Mouse (Mus musculus): ENCODE measurements around the gene Tardbp. TPM values are rescaled to one million over a fixed set of nuclear protein-coding genes. Genes with fewer than 3 reads are reported as not detected.

The Tardbp gene
- polyA plus RNA-seq, 1 experiment = 109 TPM

GRCm38 (mm10) chr4:148649309-148649708 is 22.5 kb upstream of the Tardbp start:
- no peaks in the 10 kb centered on the region for H3K36me3 ChIP-seq (ENCODE audit: control insufficient read depth, insufficient read depth)
- H3K27me3 ChIP-seq (ENCODE audit: control insufficient read depth, insufficient read depth, insufficient read length) = no peaks in the 10 kb centered on the region
- no peak for TF ChIP-seq TCF12 (IDR thresholded peaks at IDR 0.05; ENCODE audit: insufficient read depth, poor library complexity, severe bottlenecking)
- TF ChIP-seq POLR2A (IDR thresholded peaks at IDR 0.05; ENCODE audit: insufficient read length, low read depth) = no peak
- TF ChIP-seq POLR2AphosphoS2 (IDR thresholded peaks at IDR 0.05; ENCODE audit: insufficient read length, low read depth) = no peak
- TF ChIP-seq MYOG (IDR thresholded peaks at IDR 0.05; ENCODE audit: control insufficient read depth in 1 of 3, insufficient read depth in 1 of 3, insufficient read length in 2 of 3, low read depth in 2 of 3) = no peak
- TF ChIP-seq REST (IDR thresholded peaks at IDR 0.05; ENCODE audit: insufficient read depth, insufficient read length) = no peak
- TF ChIP-seq MYOD1 (IDR thresholded peaks at IDR 0.05; ENCODE audit: control insufficient read depth in 1 of 3, insufficient read length in 2 of 3, low read depth in 2 of 3) = no peak
- no peak for TF ChIP-seq USF1 (IDR thresholded peaks at IDR 0.05; ENCODE audit: low read depth)
- TF ChIP-seq CEBPB (IDR thresholded peaks at IDR 0.05; ENCODE audit: insufficient read depth, poor library complexity, severe bottlenecking) = no peak
- no peak for TF ChIP-seq TCF3 (IDR thresholded peaks at IDR 0.05; ENCODE audit: insufficient read length, low read depth)
- TF ChIP-seq SRF (IDR thresholded peaks at IDR 0.05; ENCODE audit: control insufficient read depth, insufficient read length, low read depth) = no peak
- no peak for TF ChIP-seq E2F4 (IDR thresholded peaks at IDR 0.05; ENCODE audit: insufficient read depth)
- TF ChIP-seq MAX (IDR thresholded peaks at IDR 0.05; ENCODE audit: low read depth) = no peak
- no peak overlapping the region for H3K4me2 ChIP-seq (ENCODE audit: low read depth)
- no peak overlapping the region for H3K4me3 ChIP-seq
- H3ac ChIP-seq (ENCODE audit: control insufficient read depth, insufficient read length) = no peak overlapping the region
- H3K79me2 ChIP-seq (ENCODE audit: control insufficient read depth, insufficient read depth) = no peaks in the 10 kb centered on the region

- no peaks in the 10 kb centered on the region for H3K36me3 ChIP-seq (ENCODE audit: control insufficient read depth, insufficient read depth)
- no peak overlapping the region for H3K4me3 ChIP-seq
- no peak overlapping the region for H3ac ChIP-seq (ENCODE audit: control insufficient read depth, insufficient read length)
- H3K79me2 ChIP-seq (ENCODE audit: control insufficient read depth, insufficient read depth) = no peaks in the 10 kb centered on the region
- H3K4me2 ChIP-seq (ENCODE audit: low read depth) = peak overlapping the region; percentile 42
- no peaks in the 10 kb centered on the region for H3K27me3 ChIP-seq (ENCODE audit: control insufficient read depth, insufficient read depth, insufficient read length)
- no peak for TF ChIP-seq POLR2A (IDR thresholded peaks at IDR 0.05; ENCODE audit: insufficient read length, low read depth)
- TF ChIP-seq USF1 (IDR thresholded peaks at IDR 0.05; ENCODE audit: low read depth) = peak; percentile 88
- no peak for TF ChIP-seq POLR2AphosphoS2 (IDR thresholded peaks at IDR 0.05; ENCODE audit: insufficient read length, low read depth)
- TF ChIP-seq E2F4 (IDR thresholded peaks at IDR 0.05; ENCODE audit: insufficient read depth) = no peak
- no peak for TF ChIP-seq MAX (IDR thresholded peaks at IDR 0.05; ENCODE audit: low read depth)
- no peak for TF ChIP-seq REST (IDR thresholded peaks at IDR 0.05; ENCODE audit: insufficient read depth, insufficient read length)
- no peak for TF ChIP-seq TCF3 (IDR thresholded peaks at IDR 0.05; ENCODE audit: insufficient read length, low read depth)
- no peak for TF ChIP-seq CEBPB (IDR thresholded peaks at IDR 0.05; ENCODE audit: insufficient read depth, poor library complexity, severe bottlenecking)
- peak; percentile 41 for TF ChIP-seq SRF (IDR thresholded peaks at IDR 0.05; ENCODE audit: control insufficient read depth, insufficient read length, low read depth)
- no peak for TF ChIP-seq MYOG (IDR thresholded peaks at IDR 0.05; ENCODE audit: control insufficient read depth in 1 of 3, insufficient read depth in 1 of 3, insufficient read length in 2 of 3, low read depth in 2 of 3)
- no peak for TF ChIP-seq MYOD1 (IDR thresholded peaks at IDR 0.05; ENCODE audit: control insufficient read depth in 1 of 3, insufficient read length in 2 of 3, low read depth in 2 of 3)
- no peak for TF ChIP-seq TCF12 (IDR thresholded peaks at IDR 0.05; ENCODE audit: insufficient read depth, poor library complexity, severe bottlenecking)
Observed at GRCm38 (mm10) chr4:148646616-148647015, 19.8 kb upstream of the Tardbp start.

GRCm38 (mm10) chr4:148644926-148645325 is 18.1 kb upstream of the Tardbp start:
- no peak overlapping the region for H3ac ChIP-seq (ENCODE audit: control insufficient read depth, insufficient read length)
- H3K27me3 ChIP-seq (ENCODE audit: control insufficient read depth, insufficient read depth, insufficient read length) = no peaks in the 10 kb centered on the region
- no peak overlapping the region for H3K4me3 ChIP-seq
- TF ChIP-seq SRF (IDR thresholded peaks at IDR 0.05; ENCODE audit: control insufficient read depth, insufficient read length, low read depth) (no peak), MYOD1 (IDR thresholded peaks at IDR 0.05; ENCODE audit: control insufficient read depth in 1 of 3, insufficient read length in 2 of 3, low read depth in 2 of 3) (no peak), USF1 (IDR thresholded peaks at IDR 0.05; ENCODE audit: low read depth) (no peak), MYOG (IDR thresholded peaks at IDR 0.05; ENCODE audit: control insufficient read depth in 1 of 3, insufficient read depth in 1 of 3, insufficient read length in 2 of 3, low read depth in 2 of 3) (no peak), TCF12 (IDR thresholded peaks at IDR 0.05; ENCODE audit: insufficient read depth, poor library complexity, severe bottlenecking) (no peak), MAX (IDR thresholded peaks at IDR 0.05; ENCODE audit: low read depth) (no peak), TCF3 (IDR thresholded peaks at IDR 0.05; ENCODE audit: insufficient read length, low read depth) (no peak), POLR2A (IDR thresholded peaks at IDR 0.05; ENCODE audit: insufficient read length, low read depth) (no peak), REST (IDR thresholded peaks at IDR 0.05; ENCODE audit: insufficient read depth, insufficient read length) (no peak), CEBPB (IDR thresholded peaks at IDR 0.05; ENCODE audit: insufficient read depth, poor library complexity, severe bottlenecking) (no peak), E2F4 (IDR thresholded peaks at IDR 0.05; ENCODE audit: insufficient read depth) (no peak), POLR2AphosphoS2 (IDR thresholded peaks at IDR 0.05; ENCODE audit: insufficient read length, low read depth) (no peak)
- no peak overlapping the region for H3K4me2 ChIP-seq (ENCODE audit: low read depth)
- no peaks in the 10 kb centered on the region for H3K79me2 ChIP-seq (ENCODE audit: control insufficient read depth, insufficient read depth)
- H3K36me3 ChIP-seq (ENCODE audit: control insufficient read depth, insufficient read depth) = no peaks in the 10 kb centered on the region

GRCm38 (mm10) chr4:148644157-148644511 is 17.3 kb upstream of the Tardbp start:
- no peaks in the 10 kb centered on the region for H3K27me3 ChIP-seq (ENCODE audit: control insufficient read depth, insufficient read depth, insufficient read length)
- TF ChIP-seq USF1 (IDR thresholded peaks at IDR 0.05; ENCODE audit: low read depth) (no peak), POLR2AphosphoS2 (IDR thresholded peaks at IDR 0.05; ENCODE audit: insufficient read length, low read depth) (no peak), SRF (IDR thresholded peaks at IDR 0.05; ENCODE audit: control insufficient read depth, insufficient read length, low read depth) (no peak), TCF12 (IDR thresholded peaks at IDR 0.05; ENCODE audit: insufficient read depth, poor library complexity, severe bottlenecking) (no peak), CEBPB (IDR thresholded peaks at IDR 0.05; ENCODE audit: insufficient read depth, poor library complexity, severe bottlenecking) (no peak), POLR2A (IDR thresholded peaks at IDR 0.05; ENCODE audit: insufficient read length, low read depth) (no peak), E2F4 (IDR thresholded peaks at IDR 0.05; ENCODE audit: insufficient read depth) (no peak), MYOD1 (IDR thresholded peaks at IDR 0.05; ENCODE audit: control insufficient read depth in 1 of 3, insufficient read length in 2 of 3, low read depth in 2 of 3) (no peak), TCF3 (IDR thresholded peaks at IDR 0.05; ENCODE audit: insufficient read length, low read depth) (no peak), MYOG (IDR thresholded peaks at IDR 0.05; ENCODE audit: control insufficient read depth in 1 of 3, insufficient read depth in 1 of 3, insufficient read length in 2 of 3, low read depth in 2 of 3) (no peak), REST (IDR thresholded peaks at IDR 0.05; ENCODE audit: insufficient read depth, insufficient read length) (no peak), MAX (IDR thresholded peaks at IDR 0.05; ENCODE audit: low read depth) (no peak)
- no peak overlapping the region for H3ac ChIP-seq (ENCODE audit: control insufficient read depth, insufficient read length)
- peak overlapping the region; percentile 27 for H3K4me2 ChIP-seq (ENCODE audit: low read depth)
- H3K4me3 ChIP-seq = no peak overlapping the region
- H3K79me2 ChIP-seq (ENCODE audit: control insufficient read depth, insufficient read depth) = no peaks in the 10 kb centered on the region
- no peaks in the 10 kb centered on the region for H3K36me3 ChIP-seq (ENCODE audit: control insufficient read depth, insufficient read depth)
